Mouse (Mus musculus): ENCODE measurements around the gene Alg10b.

DNA sequence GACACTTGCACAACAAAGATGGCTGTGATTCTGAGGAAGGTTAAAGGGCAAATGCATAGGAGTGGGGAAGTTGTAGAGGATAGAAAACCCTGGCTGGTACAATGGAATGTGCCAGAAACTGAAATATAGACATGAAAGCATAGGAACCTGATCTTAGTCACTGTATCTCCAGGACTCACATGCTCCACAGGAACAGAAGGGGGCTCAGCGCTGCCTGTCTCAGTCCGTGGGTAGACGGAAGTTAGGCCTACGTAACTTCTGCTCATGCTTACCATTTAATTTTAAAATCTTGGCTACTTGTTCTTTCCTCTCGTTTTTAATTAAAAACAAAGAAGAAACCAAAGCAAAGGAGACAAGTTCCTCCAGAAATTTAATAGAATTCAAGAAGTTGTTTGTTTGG, 20.0 kb downstream of the Alg10b start:
- TF ChIP-seq CTCF (IDR thresholded peaks at IDR 0.05; ENCODE audit: borderline replicate concordance, insufficient read depth, low read length) (no peak), POLR2A (IDR thresholded peaks at IDR 0.05; ENCODE audit: low read depth, low read length) (no peak)
